Mouse (Mus musculus) spleen, postnatal 4 days (tissue): ENCODE results near the gene Hpgds.

Experiments used
- DNase-seq, 2 experiments: peaks; one replicate each; pipeline ENCODE4 v3.0.0; 2022; ENCODE audit warnings: low spot score in 2 of 2

Gene Hpgds

GRCm38 (mm10) chr6:65144621-65145205 lies at the start of gene Hpgds:
Gene Hpgds, minus strand, starts transcription at chr6:65144908.
- peak; percentile 28 to 61 for DNase-seq

DNA sequence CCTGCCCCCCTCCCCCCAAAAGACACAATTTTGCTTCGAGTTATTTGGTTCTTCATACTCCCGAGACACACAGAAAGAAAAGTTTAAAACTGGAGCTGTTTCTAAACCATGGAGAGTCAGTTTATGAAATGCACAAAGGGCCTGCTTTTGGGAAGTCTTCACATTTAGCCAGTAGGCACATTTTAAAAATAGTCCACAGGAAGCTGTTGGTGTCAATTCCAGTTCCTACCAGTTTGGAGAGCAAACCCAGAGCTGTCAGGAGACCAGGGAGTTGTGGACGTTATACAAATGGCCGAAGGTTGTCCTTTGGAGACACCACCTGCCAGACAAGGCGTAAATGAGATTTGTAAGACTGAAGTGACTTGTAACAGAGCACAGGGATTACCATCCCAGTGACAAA lies 20.3 kb upstream of the Hpgds start:
- DNase-seq: no peak

GRCm38 (mm10) chr6:65164137-65164536 lies 19.4 kb upstream of the Hpgds start:
- DNase-seq: no peak

DNA sequence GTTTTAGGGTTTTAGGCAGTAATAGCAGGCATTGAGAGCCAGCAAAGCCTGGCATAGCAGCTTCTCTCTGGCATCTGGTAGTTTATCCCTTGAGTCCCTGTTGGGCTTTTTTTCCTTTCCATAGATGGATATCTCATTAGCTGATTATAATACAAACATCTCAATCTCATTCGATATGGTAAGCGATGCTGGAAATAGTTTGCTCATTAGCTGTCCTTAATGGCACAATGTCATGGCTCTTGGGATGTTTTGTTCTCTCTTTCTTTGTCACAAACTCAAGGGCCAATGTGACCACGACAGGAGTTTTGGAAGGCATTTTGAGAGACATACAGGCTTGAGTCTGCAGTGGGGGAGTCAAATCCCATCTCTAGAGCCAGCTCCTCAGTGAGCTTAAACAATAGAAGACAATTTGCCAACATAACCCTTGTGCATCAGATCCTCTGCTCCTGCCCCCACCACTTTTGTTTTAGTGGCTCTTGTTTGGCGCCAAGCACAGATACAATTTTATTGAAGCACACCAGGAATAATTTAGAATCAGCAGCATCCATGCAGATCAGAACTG lies 14.8 kb upstream of the Hpgds start:
- DNase-seq: no peak

DNA sequence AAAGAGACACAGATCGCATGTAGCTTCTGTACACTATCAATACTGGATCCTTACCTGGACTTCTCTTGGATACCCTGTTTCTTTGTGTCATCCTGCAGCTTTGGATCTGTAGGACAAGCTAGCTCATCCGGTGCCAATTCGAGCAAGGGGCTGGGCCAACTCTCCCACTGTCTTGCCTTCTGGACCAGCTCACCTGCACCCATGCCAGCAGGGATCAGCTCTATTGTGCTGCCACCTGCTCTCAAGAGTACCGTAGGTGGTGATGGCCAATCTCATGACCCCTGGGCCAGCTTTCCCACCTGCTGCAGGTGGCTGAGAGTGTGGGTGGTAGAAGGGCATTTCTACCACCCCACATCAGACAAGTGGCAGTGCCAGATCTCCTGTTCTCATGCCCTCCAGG lies 12.3 kb upstream of the Hpgds start:
- DNase-seq: no peak

DNA sequence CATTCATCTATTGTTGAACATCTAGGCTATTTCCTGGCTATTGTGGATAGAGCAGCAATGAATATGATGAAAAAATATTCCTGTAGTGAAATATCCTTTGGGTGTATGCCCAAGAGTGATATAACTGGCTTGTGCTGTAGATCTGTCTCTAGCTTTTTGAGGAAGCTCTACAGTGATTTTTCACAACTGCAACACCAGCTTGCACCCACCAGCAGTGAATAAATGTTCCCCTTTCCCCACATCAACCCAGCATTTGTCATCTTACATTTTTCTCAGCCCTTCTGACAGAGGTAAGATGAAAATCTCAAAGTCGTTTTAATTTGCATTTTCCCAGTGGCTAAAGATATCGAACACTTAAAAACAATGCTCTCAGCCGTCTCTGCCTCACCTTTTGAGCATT lies 8.9 kb upstream of the Hpgds start:
- no peak for DNase-seq

- DNase-seq: no peak
Measured at GRCm38 (mm10) chr6:65150703-65151102, 6.0 kb upstream of the Hpgds start.

GRCm38 (mm10) chr6:65146363-65146762 lies 1.7 kb upstream of the Hpgds start:
- no peak for DNase-seq

DNA sequence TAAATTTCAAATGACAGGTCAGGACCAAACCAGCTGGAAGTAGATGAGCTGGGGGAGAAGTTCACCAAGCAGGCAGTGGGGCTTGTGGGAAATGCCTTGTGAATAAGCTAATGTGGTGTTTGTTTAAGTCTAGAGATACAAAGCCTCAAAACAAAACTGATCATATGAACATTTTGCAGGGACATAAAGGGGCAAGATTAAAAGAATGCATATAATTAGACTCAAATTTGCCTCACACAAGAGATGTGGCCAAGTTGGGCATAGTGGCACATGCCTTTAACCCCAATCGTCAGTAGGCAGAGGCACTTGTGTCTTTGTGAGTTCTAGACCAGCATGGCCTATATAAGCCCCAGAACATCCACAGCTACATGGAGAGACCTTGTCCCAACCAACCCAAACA lies 2.4 kb downstream of the Hpgds start:
- peak in 1 of 2 experiments; percentile 25 for DNase-seq

- DNase-seq: no peak
Measured at GRCm38 (mm10) chr6:65140750-65141243, 3.9 kb downstream of the Hpgds start.

DNA sequence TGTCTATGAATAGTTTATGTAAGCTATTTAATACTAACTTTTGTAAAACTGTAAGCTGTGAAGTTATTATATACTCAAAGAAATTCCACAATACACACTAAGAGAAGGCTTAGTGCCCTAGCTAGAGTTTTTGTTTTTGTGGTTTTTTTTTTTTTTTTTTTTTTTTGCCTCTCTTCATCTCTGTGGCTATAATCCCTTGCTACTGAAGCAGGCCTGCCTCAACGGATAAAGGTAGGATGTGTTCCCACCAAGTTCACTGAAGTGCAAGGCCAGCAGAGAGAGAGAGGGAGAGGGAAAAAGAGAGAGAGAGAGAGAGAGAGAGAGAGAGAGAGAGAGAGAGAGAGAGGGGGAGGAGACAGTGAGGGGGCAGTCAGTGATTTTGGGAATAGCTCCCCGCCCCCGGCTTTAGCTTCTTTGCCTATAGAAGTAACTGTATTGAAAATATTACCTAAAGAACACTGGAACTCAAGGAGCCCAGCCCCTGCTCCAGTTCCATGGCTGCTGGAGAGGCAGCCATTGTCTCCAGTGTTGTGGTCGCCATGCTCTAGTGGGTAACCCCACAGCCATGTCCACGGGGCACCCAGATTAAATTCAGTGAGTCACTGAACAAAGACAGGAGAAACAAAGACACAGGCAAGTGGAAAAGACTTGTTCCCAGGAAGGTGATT lies 4.5 kb downstream of the Hpgds start:
- no peak for DNase-seq

DNA sequence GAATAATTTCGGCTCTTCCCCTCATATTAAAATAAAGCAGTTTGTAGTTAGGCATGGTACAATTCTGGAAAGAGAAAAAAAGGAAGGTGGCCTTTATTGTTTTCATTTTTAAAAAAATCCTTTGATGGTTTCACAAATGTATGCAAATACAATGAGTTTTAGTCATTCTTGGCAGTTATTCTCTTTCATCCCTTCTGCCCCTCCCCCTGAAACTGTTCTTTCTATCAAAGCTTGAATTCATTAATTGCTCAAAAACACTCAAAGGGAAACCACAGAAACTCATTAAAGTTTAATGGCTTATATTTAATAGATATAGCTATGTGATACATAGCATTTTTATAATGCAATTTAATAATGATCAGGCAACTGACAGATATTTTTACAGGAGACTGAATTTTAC lies 6.5 kb downstream of the Hpgds start:
- DNase-seq: no peak

DNA sequence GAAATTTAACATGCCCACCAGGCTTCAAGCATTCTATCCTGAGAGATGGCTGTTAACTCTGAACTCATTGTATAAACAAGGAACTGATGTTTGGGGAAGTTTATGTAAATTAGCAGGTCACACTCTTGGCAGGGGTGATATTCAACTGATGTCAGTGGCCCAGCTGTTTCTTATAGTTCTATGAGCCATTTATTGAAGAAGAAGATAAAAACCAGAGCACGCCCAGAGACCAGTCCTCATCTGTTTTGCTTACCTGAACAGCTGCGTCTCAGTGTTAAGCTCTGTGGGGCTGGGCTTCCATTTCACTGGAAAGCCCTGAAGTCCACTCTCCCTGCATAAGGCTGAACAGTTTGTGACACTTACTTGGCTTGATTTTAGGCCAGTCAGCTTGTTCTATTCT lies 6.9 kb downstream of the Hpgds start:
- no peak for DNase-seq

DNA sequence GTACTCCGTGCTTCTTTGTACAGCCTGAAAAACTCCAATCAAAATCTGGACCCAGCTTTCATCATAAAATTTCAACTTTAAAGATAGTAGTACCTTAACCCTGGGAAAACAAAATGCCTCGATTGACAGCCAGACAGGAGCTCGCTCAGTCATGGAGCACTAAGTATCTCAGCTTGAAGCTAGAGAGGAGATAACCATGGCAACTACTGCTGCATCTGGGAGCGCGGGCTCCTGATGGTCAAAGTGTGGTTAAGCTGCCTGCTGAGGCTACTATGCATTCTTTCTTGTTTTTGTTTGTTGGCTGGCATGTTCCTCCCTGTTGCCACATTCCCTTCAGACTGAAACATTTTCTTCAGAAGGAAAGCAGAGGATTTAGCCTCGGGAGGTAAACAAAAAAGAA lies 12.3 kb downstream of the Hpgds start:
- DNase-seq: no peak

DNA sequence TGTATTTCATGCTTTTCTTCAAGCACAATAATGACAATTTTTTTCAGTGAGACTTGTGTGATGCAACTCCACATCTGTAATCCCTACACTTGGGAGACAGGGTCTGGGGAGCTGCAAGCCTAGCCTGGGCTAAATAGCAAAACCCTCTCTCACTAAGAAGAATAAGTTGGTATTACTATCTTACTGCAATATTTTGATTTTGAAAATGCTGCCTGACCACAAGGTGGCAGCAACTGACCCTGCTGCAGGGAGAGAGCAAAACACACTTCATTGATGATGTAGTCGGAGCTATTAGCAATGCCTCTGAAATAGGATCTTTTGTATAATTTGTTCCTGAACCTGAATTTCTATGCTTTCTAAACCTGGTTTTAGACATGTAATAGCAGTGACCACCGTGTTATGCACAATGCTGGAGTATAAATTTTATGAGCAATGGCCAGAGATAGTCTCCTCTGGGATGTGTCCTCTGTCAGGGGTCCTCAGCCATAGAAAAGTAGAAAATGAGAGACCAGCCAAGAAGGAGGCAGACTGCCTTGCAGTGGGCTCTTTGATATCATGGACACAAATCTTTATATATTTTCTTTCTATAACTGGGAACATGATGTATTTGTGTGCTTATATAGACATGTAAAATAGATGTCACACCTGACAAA lies 18.5 kb downstream of the Hpgds start:
- DNase-seq: peak in 1 of 2 experiments; percentile 65

DNA sequence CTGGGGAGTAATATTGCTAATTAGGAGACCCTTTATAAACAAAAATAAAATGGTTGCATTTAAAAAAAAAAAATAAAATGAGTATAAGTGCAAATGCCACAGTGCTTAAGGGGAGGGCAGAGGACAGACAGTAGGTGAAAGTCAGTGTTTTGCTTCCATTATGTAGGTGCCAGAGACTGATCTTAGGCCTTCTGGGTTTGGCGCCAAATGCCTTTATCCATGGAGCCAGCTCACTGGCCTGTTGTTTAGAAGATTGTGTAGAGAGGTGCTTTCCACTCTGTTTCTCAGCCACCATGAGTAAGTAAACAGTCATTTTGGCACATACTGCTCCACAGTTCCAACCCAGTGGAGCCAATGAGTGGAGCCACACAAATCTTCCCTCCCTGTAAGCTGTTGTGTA lies 27.2 kb downstream of the Hpgds start:
- no peak for DNase-seq

GRCm38 (mm10) chr6:65114902-65115301 lies 29.8 kb downstream of the Hpgds start:
- no peak for DNase-seq

DNA sequence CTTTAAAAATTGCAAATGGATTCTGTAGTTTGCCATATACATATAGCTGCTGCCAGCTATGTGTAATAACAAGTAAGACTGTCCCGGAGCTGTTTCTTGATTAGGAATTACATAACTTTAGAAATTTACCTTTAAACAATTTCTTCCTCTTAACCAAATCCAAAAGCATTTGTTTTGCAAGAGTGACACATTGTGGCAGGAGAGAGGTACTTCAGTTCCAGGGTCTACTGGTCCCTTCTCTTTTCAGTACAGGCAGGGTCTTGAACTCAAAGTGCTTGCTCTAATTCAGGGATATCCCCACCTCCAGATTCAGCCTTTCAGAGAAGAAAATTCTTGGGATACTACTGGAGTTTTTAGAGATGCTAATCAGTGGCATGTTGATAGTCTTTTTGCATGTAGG lies 65.6 kb downstream of the Hpgds start:
- no peak for DNase-seq

DNA sequence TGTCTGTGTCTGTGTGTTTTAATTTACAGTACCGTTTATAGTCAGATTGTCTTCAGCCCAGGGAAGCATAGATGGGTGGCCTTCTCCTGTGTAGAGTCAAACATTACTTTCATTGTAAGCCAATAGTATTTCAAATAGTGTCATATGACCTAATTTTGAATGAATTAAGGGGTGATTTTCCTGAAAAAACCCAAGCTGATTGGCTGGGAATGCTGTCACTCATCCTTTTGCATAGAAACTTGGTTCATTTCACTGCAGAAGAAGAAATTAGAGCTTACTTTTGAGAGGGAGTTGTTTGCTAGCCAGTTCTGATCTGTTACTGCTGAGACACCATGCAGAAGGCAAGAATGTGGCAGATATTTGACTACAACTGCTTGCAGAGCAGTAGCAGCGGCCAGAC lies 69.5 kb downstream of the Hpgds start:
- DNase-seq: no peak
